Mouse (Mus musculus) left cerebral cortex, adult 8-10 months (tissue): ENCODE measurements around the gene Lrrc7. TPM values are rescaled to one million over a fixed set of nuclear protein-coding genes. Genes with fewer than 3 reads are reported as not detected.

ENCODE experiments used
- DNase-seq, 2 experiments: peaks; one replicate each; pipeline ENCODE4 v3.0.0; 2022; ENCODE audit warnings: low spot score in 2 of 2
- total RNA-seq, 4 experiments: library from RNA; stranded (reverse); gene quantifications; 2 replicates each; pipeline ENCODE4 v1.2.4; 2022

Gene Lrrc7
- total RNA-seq, 4 experiments from 2014 or later = 99.2 to 125 (median 110) TPM

- no peak for DNase-seq
These were observed 196.2 kb downstream of the Lrrc7 start for GRCm38 (mm10) chr3:158365801-158366200.

GRCm38 (mm10) chr3:158362091-158362490 is 199.9 kb downstream of the Lrrc7 start:
- no peak for DNase-seq

- DNase-seq = no peak
These were observed 205.3 kb downstream of the Lrrc7 start for GRCm38 (mm10) chr3:158356706-158357105.

GRCm38 (mm10) chr3:158356194-158356593 is 205.8 kb downstream of the Lrrc7 start:
- DNase-seq = no peak

- DNase-seq = no peak
These were observed 221.2 kb downstream of the Lrrc7 start for GRCm38 (mm10) chr3:158340808-158341207.

- no peak for DNase-seq
These were observed 231.9 kb downstream of the Lrrc7 start for GRCm38 (mm10) chr3:158330085-158330484.

GRCm38 (mm10) chr3:158310391-158310790 is 251.6 kb downstream of the Lrrc7 start:
- no peak for DNase-seq

GRCm38 (mm10) chr3:158307415-158307814 is 254.6 kb downstream of the Lrrc7 start:
- peak in 1 of 2 experiments; percentile 26 for DNase-seq

GRCm38 (mm10) chr3:158298732-158299131 is 263.3 kb downstream of the Lrrc7 start:
- no peak for DNase-seq

GRCm38 (mm10) chr3:158295041-158295440 is 267.0 kb downstream of the Lrrc7 start:
- DNase-seq = peak in 1 of 2 experiments; percentile 43

GRCm38 (mm10) chr3:158284431-158284830 is 277.6 kb downstream of the Lrrc7 start:
- no peak for DNase-seq

- DNase-seq = peak in 1 of 2 experiments; percentile 26
These were observed 283.4 kb downstream of the Lrrc7 start for GRCm38 (mm10) chr3:158278631-158279030.

- no peak for DNase-seq
These were observed 289.3 kb downstream of the Lrrc7 start for GRCm38 (mm10) chr3:158272700-158273099.

- DNase-seq = no peak
These were observed 291.1 kb downstream of the Lrrc7 start for GRCm38 (mm10) chr3:158270887-158271286.

GRCm38 (mm10) chr3:158252576-158252975 is 309.4 kb downstream of the Lrrc7 start:
- DNase-seq = no peak

- DNase-seq = no peak
These were observed 314.3 kb downstream of the Lrrc7 start for GRCm38 (mm10) chr3:158247672-158248071.

GRCm38 (mm10) chr3:158210657-158211056 is 351.4 kb downstream of the Lrrc7 start:
- DNase-seq = no peak

GRCm38 (mm10) chr3:158210026-158210425 is 352.0 kb downstream of the Lrrc7 start:
- no peak for DNase-seq

- DNase-seq = no peak
These were observed 354.2 kb downstream of the Lrrc7 start for GRCm38 (mm10) chr3:158207840-158208239.

- peak in 1 of 2 experiments; percentile 22 for DNase-seq
These were observed 359.2 kb downstream of the Lrrc7 start for GRCm38 (mm10) chr3:158202776-158203175.

- no peak for DNase-seq
These were observed 366.6 kb downstream of the Lrrc7 start for GRCm38 (mm10) chr3:158195426-158195825.

- no peak for DNase-seq
These were observed 368.8 kb downstream of the Lrrc7 start for GRCm38 (mm10) chr3:158193229-158193628.

- DNase-seq = no peak
These were observed 386.9 kb downstream of the Lrrc7 start for GRCm38 (mm10) chr3:158174880-158175735.
